Mouse (Mus musculus) CH12.LX (cell line): ENCODE results near the gene Tmem147. TPM values are rescaled to one million over a fixed set of nuclear protein-coding genes. Genes with fewer than 3 reads are reported as not detected.

Experiments used
- DNase-seq: peaks from one replicate; pipeline ENCODE4 v3.0.0-alpha.2; 2013; ENCODE audit errors: extremely low read depth
- H3K27ac ChIP-seq: 2 replicates; pipeline ENCODE4 v1.5.1; 2012; ENCODE audit warnings: low read depth, mild to moderate bottlenecking, control low read depth, moderate library complexity; ENCODE audit not compliant: insufficient read depth
- H3K27me3 ChIP-seq: replicated peaks from 2 replicates; pipeline ENCODE3; 2012; ENCODE audit warnings: inconsistent platforms
- H3K36me3 ChIP-seq, 2 experiments: replicated peaks in 1 of 2; 2 replicates each; pipeline versions ENCODE3 to v1.6.1; 2012; ENCODE audit warnings: inconsistent platforms in 1 of 2, low read length in 1 of 2, mild to moderate bottlenecking in 1 of 2, mixed read lengths in 1 of 2, moderate library complexity in 1 of 2; ENCODE audit not compliant: control insufficient read depth in 1 of 2, insufficient read depth in 1 of 2
- H3K4me1 ChIP-seq, 2 experiments: 2 replicates each; pipeline ENCODE4 v1.6.1; 2012; ENCODE audit warnings: inconsistent platforms in 1 of 2, moderate library complexity in 1 of 2; ENCODE audit not compliant: insufficient read depth in 2 of 2, control insufficient read depth in 1 of 2
- H3K4me2 ChIP-seq: 2 replicates; pipeline ENCODE4 v1.6.1; 2012; ENCODE audit warnings: low read depth, mild to moderate bottlenecking, control low read depth; ENCODE audit not compliant: poor library complexity, insufficient read depth, severe bottlenecking
- H3K4me3 ChIP-seq, 3 experiments: fragments of 150-350 bp in 1 of 3; sonication (generic) in 1 of 3; replicated peaks in 1 of 3; 2 replicates each; pipeline versions ENCODE3 to v1.5.1; 2011 to 2012; ENCODE audit warnings: low read depth in 2 of 3, low read length in 2 of 3, mild to moderate bottlenecking in 2 of 3, moderate library complexity in 2 of 3, control low read depth in 1 of 3, improper control_type of control experiment in 1 of 3, inconsistent platforms in 1 of 3, mixed read lengths in 1 of 3; ENCODE audit not compliant: poor library complexity in 1 of 3
- H3K79me2 ChIP-seq: replicated peaks from 2 replicates; pipeline ENCODE4 v1.6.1; 2012; ENCODE audit warnings: mild to moderate bottlenecking, moderate library complexity; ENCODE audit not compliant: control insufficient read depth, poor library complexity, insufficient read depth, severe bottlenecking; ENCODE audit errors: extremely low read depth
- H3K9ac ChIP-seq: 2 replicates; pipeline ENCODE4 v1.6.1; 2012; ENCODE audit warnings: low read depth, mild to moderate bottlenecking, control low read depth, moderate library complexity; ENCODE audit not compliant: insufficient read depth
- H3K9me3 ChIP-seq: replicated peaks from 2 replicates; pipeline ENCODE3; 2012; ENCODE audit warnings: low read length, inconsistent platforms, mixed read lengths
- CHD1 ChIP-seq: IDR thresholded peaks from 2 replicates; pipeline ENCODE4 v1.6.1; 2012; ENCODE audit warnings: low read depth, low read length, improper control_type of control experiment, inconsistent platforms
- CHD2 ChIP-seq: IDR thresholded peaks from 2 replicates; pipeline ENCODE4 v1.6.1; 2011; ENCODE audit warnings: low read length, improper control_type of control experiment
- E2F4 ChIP-seq: IDR thresholded peaks from 2 replicates; pipeline ENCODE4 v1.6.1; 2011; ENCODE audit warnings: low read depth, low read length, improper control_type of control experiment; ENCODE audit not compliant: insufficient replicate concordance
- EP300 ChIP-seq: IDR thresholded peaks from 2 replicates; pipeline ENCODE4 v1.6.1; 2011; ENCODE audit warnings: low read length, improper control_type of control experiment
- IRF4 ChIP-seq: IDR thresholded peaks from 2 replicates; pipeline ENCODE4 v1.6.1; 2014; ENCODE audit warnings: low read depth, mild to moderate bottlenecking, inconsistent platforms, low read length, improper control_type of control experiment
- JUND ChIP-seq: conservative IDR thresholded peaks from 2 replicates; pipeline ENCODE4 v1.6.1; 2011; ENCODE audit warnings: low read depth, low read length, improper control_type of control experiment
- KAT2A ChIP-seq: IDR thresholded peaks from 2 replicates; pipeline ENCODE4 v1.6.1; 2012; ENCODE audit warnings: low read length, improper control_type of control experiment, inconsistent platforms; ENCODE audit not compliant: insufficient replicate concordance
- MAFK ChIP-seq: IDR thresholded peaks from 2 replicates; pipeline ENCODE4 v1.6.1; 2011; ENCODE audit warnings: low read length, improper control_type of control experiment; ENCODE audit not compliant: insufficient replicate concordance
- MEF2A ChIP-seq: IDR thresholded peaks from 2 replicates; pipeline ENCODE4 v1.6.1; 2014; ENCODE audit warnings: low read depth, mild to moderate bottlenecking, inconsistent platforms, low read length, improper control_type of control experiment, borderline replicate concordance
- NELFE ChIP-seq: IDR thresholded peaks from 2 replicates; pipeline ENCODE4 v1.6.1; 2011; ENCODE audit warnings: low read depth, low read length, improper control_type of control experiment
- NRF1 ChIP-seq: IDR thresholded peaks from 2 replicates; pipeline ENCODE4 v1.6.1; 2014; ENCODE audit warnings: low read depth, mild to moderate bottlenecking, inconsistent platforms, low read length, improper control_type of control experiment, moderate library complexity
- PAX5 ChIP-seq: IDR thresholded peaks from 2 replicates; pipeline ENCODE4 v1.6.1; 2012; ENCODE audit warnings: low read length, inconsistent platforms, mixed read lengths
- POLR2AphosphoS2 ChIP-seq: IDR thresholded peaks from 2 replicates; pipeline ENCODE4 v1.6.1; 2011; ENCODE audit warnings: low read depth, low read length, improper control_type of control experiment
- RCOR1 ChIP-seq: conservative IDR thresholded peaks from 2 replicates; pipeline ENCODE4 v1.6.1; 2012; ENCODE audit warnings: low read depth, mild to moderate bottlenecking, inconsistent platforms, low read length, improper control_type of control experiment
- SMC3 ChIP-seq: IDR thresholded peaks from 2 replicates; pipeline ENCODE4 v1.6.1; 2011; ENCODE audit warnings: low read depth, low read length, improper control_type of control experiment
- TCF12 ChIP-seq: IDR thresholded peaks from 2 replicates; pipeline ENCODE4 v1.6.1; 2014; ENCODE audit warnings: low read depth, mild to moderate bottlenecking, inconsistent platforms, low read length, improper control_type of control experiment
- USF1 ChIP-seq: IDR thresholded peaks from 2 replicates; pipeline ENCODE4 v1.6.1; 2014; ENCODE audit warnings: low read depth, mild to moderate bottlenecking, inconsistent platforms, low read length, improper control_type of control experiment
- USF2 ChIP-seq: conservative IDR thresholded peaks from 2 replicates; pipeline ENCODE4 v1.6.1; 2011; ENCODE audit warnings: low read depth, low read length, improper control_type of control experiment
- ZC3H11A ChIP-seq: IDR thresholded peaks from 2 replicates; pipeline ENCODE4 v1.6.1; 2012; ENCODE audit warnings: low read depth, mild to moderate bottlenecking, inconsistent platforms, low read length, improper control_type of control experiment
- dilution Hi-C: fragments of 300-500 bp; cut with MboI; formaldehyde crosslinking; loops from 2 replicates; pipeline ENCODE4 v1.14.3; 2020; ENCODE audit warnings: low sequenced_read_pairs; ENCODE audit not compliant: extremely low pct_unique_long_range_greater_than_20kb, extremely low pct_ligation_motif_present
- in situ Hi-C: fragments of 300-500 bp; cut with MboI; formaldehyde crosslinking; loops from 3 replicates; pipeline ENCODE4 v1.14.3; 2019; ENCODE audit warnings: low sequenced_read_pairs, low pct_ligation_motif_present, low pct_unique_long_range_greater_than_20kb, mixed read lengths
- polyA plus RNA-seq: library from polyadenylated mRNA; unstranded; fragments of >175 nt; gene quantifications from 2 replicates; pipeline ENCODE4 v1.2.1, GENCODE M21; 2012; ENCODE audit warnings: low read depth; ENCODE audit not compliant: insufficient read length
- total RNA-seq, 2 experiments: library from RNA; depleted of rRNA; stranded (reverse); fragments of 300-350 nt in 1 of 2; fragments of >200 nt in 1 of 2; gene quantifications; 2 replicates each; pipeline ENCODE4 v1.2.3; 2012 to 2014

Gene Tmem147
- total and polyA plus RNA-seq, 3 experiments, result 137 to 152 (median 149) TPM

DNA sequence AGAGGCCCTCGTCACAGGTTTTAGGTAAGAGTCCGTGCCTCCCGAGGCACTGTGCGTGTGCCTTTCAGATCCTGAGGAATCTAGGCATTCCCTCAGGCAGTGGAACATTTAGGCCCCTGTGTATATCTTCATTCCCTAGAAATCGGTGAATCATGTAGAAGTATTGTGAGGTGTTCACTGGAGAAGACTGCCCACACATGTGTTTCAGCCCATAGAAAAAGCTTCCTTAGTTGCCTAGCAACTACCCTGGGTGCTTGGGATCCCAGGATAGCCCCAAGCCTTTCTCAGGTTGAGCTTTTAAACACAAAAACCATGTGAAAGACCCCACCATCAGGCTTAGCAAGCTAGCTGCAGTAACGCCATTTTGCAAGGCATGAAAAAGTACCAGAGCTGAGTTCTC lies 41.0 kb downstream of the Tmem147 start:
- no peak for TF ChIP-seq TCF12
- TF ChIP-seq EP300, result no peak
- TF ChIP-seq NELFE, result no peak
- no peak for TF ChIP-seq JUND
- TF ChIP-seq PAX5, result no peak
- TF ChIP-seq SMC3, result no peak
- no peak for TF ChIP-seq CHD2
- TF ChIP-seq MEF2A, result no peak
- TF ChIP-seq USF2, result no peak
- no peak for TF ChIP-seq POLR2AphosphoS2
- no peak for TF ChIP-seq E2F4
- TF ChIP-seq ZC3H11A, result no peak
- TF ChIP-seq RCOR1, result no peak
- no peak for TF ChIP-seq CHD1
- no peak for TF ChIP-seq KAT2A
- no peak for TF ChIP-seq IRF4
- no peak for TF ChIP-seq USF1
- in situ Hi-C loops, result no loop called here
- DNase-seq, result no peak
- Histone ChIP-seq H3K79me2 (no peaks in the 10 kb centered on the region), H3K36me3 (no peaks in the 10 kb centered on the region), H3K9me3 (no peaks in the 10 kb centered on the region), H3K4me2 (no peak overlapping the region), H3K4me1 (no peaks in the 10 kb centered on the region), H3K4me3 (no peak overlapping the region), H3K27ac (no peak overlapping the region), H3K27me3 (peaks cover 2% of the 10 kb centered on the region), H3K9ac (no peak overlapping the region)
- dilution Hi-C loops, result no loop called here

DNA sequence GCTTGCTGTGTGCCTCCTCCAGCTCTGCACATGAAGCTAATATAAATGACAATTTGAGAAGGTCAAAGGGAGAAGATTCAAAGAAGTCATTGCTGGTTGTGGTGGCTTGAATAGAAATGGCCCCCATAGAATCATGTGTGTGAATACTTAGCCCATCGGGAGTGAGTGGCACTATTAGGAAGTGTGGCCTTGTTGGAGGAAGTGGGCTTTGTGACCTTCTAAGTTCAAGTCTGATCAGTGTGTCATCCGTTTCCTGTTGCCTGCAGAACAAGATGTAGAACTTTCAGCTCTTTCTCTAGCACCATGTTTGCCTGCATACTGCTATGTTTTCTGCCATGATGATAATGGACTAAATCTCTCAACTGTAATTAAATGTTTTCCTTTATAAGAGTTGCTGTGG lies 45.9 kb downstream of the Tmem147 start:
- Histone ChIP-seq H3K4me1 (no peaks in the 10 kb centered on the region), H3K36me3 (no peaks in the 10 kb centered on the region), H3K79me2 (no peaks in the 10 kb centered on the region), H3K9me3 (no peaks in the 10 kb centered on the region), H3K9ac (no peak overlapping the region), H3K4me3 (no peak overlapping the region), H3K27ac (no peak overlapping the region), H3K4me2 (no peak overlapping the region), H3K27me3 (peaks cover 8% of the 10 kb centered on the region)
- dilution Hi-C loops (no loop called here), in situ Hi-C loops (no loop called here)
- no peak for DNase-seq
- TF ChIP-seq E2F4 (no peak), USF2 (no peak), USF1 (no peak), CHD1 (no peak), SMC3 (no peak), MAFK (no peak), NRF1 (no peak)
